Mouse (Mus musculus) intestine, embryonic 14.5 days (tissue): ENCODE measurements around the gene Ccnl1. TPM values are rescaled to one million over a fixed set of nuclear protein-coding genes. Genes with fewer than 3 reads are reported as not detected.
A peak's percentile ranks its signal among the peaks of the same experiment; 100 is the strongest.

Experiments used
- ATAC-seq: fragments of 200-750 bp; cut with Nextera tagmentation; replicated peaks from 2 replicates; pipeline ENCODE4 v1.8.0; 2017; ENCODE audit warnings: low read depth, moderate number of reproducible peaks, moderate TSS enrichment, moderate library complexity; ENCODE audit not compliant: low FRiP score, low TSS enrichment
- DNase-seq: peaks from one replicate; pipeline ENCODE4 v3.0.0-alpha.2; 2018; ENCODE audit warnings: low spot score
- H3K27ac ChIP-seq: fragments of 300-500 bp; sonication (generic); 2 replicates; pipeline ENCODE4 v1.5.1; 2014; ENCODE audit warnings: low read depth, mild to moderate bottlenecking, control low read depth
- H3K27me3 ChIP-seq: fragments of 300-500 bp; sonication (generic); replicated peaks from 2 replicates; pipeline ENCODE4 v1.6.1; 2014; ENCODE audit warnings: low read length, control low read depth; ENCODE audit not compliant: control insufficient read depth, insufficient read depth
- H3K36me3 ChIP-seq: fragments of 300-500 bp; sonication (generic); 2 replicates; pipeline ENCODE4 v1.6.1; 2014; ENCODE audit warnings: low read length, control low read depth; ENCODE audit not compliant: control insufficient read depth, insufficient read depth
- H3K4me1 ChIP-seq: fragments of 300-500 bp; sonication (generic); replicated peaks from 2 replicates; pipeline ENCODE4 v1.6.1; 2014; ENCODE audit warnings: low read length, control low read depth, mixed read lengths; ENCODE audit not compliant: control insufficient read depth, insufficient read depth
- H3K4me2 ChIP-seq: fragments of 300-500 bp; sonication (generic); 2 replicates; pipeline ENCODE4 v1.6.1; 2014; ENCODE audit warnings: low read length
- H3K4me3 ChIP-seq: fragments of 300-500 bp; sonication (generic); 2 replicates; pipeline ENCODE4 v1.5.1; 2014; ENCODE audit warnings: low read depth, low read length, control low read depth, mixed read lengths
- H3K9ac ChIP-seq: fragments of 300-500 bp; sonication (generic); 2 replicates; pipeline ENCODE4 v1.6.1; 2014; ENCODE audit warnings: mild to moderate bottlenecking, low read length
- H3K9me3 ChIP-seq: fragments of 300-500 bp; sonication (generic); 2 replicates; pipeline ENCODE4 v1.6.1; 2016; ENCODE audit warnings: low read length, control low read depth; ENCODE audit not compliant: control insufficient read depth
- WGBS: fragments of 180-500 bp; shearing (Covaris S2); extraction: QIAGEN DNeasy Blood & Tissue Kit; methylation state at CpG from one replicate; pipeline ENCODE4 v1.1.7; 2014; 5-methylcytosine and 5-hydroxymethylcytosine counted together
- polyA plus RNA-seq: library from polyadenylated mRNA; unstranded; fragments of >200 nt; fragmentation: Nextera tagmentation; extraction: Ambion mirVana; gene quantifications from 2 replicates; pipeline ENCODE4 v1.2.1, GENCODE M21; 2014

The Ccnl1 gene
- polyA plus RNA-seq, 1 experiment from 2014 or later, result 123 TPM

DNA sequence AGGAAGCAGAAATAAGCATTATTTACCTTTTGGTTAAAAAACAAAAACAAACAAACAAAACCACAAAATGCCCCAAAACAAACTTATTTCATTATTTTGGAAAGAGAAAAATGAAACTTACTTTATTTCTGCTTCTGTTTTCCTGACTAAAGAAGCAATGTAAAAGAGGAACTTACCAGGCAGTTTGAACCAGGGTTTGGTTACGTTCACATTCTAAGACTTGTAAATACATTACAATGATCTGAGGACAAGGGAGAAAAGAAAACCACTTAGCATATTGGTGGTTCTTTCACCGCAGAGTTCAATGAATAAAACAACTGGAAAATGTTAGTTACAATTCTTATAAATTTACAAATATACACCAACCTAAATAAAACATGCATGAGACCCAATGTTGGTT is 7.7 kb downstream of the Ccnl1 start:
- WGBS, result 98% methylated on average over 2 of the region's 2 CpGs
- Histone ChIP-seq H3K9me3 (no peaks in the 10 kb centered on the region), H3K27me3 (no peaks in the 10 kb centered on the region), H3K4me3 (no peak overlapping the region), H3K4me1 (peaks cover 15% of the 10 kb centered on the region), H3K27ac (no peak overlapping the region), H3K4me2 (no peak overlapping the region), H3K9ac (no peak overlapping the region), H3K36me3 (peaks cover 88% of the 10 kb centered on the region)
- ATAC-seq (no peak), DNase-seq (no peak)

DNA sequence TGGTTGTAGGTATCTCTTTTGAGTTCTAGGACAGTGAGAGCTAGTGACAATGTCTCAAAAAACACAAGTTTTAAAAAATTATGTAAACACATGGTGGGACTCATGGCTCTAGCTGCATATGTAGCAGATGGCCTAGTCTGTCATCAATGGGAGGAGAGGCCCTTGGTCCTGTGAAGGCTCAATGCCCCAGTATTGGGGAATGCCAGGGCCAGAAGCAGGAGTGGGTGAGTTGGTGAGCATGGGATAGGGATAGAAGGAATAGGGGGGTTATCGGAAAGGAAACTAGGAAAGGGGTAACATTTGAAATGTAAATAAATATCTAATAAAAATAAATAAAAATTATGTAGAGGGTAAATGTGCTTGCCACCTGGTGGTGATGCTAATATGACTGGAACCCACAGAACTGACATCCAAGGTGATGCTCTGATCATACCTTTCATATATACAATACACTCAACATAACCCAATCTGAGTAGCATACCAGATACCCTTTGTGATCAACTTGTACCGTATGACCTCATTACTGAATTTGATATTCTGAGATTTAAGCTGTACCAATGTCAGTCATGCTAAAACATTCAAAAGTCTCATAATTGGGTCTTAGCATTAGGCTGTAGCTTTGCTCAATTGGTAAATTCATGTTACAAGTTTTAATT is 12.6 kb downstream of the Ccnl1 start:
- DNase-seq (no peak), ATAC-seq (peak; percentile 17; the same call in 1 of the 2 replicates)
- Histone ChIP-seq H3K4me3 (no peak overlapping the region), H3K4me2 (no peak overlapping the region), H3K9me3 (no peaks in the 10 kb centered on the region), H3K36me3 (peaks cover 58% of the 10 kb centered on the region), H3K9ac (no peak overlapping the region), H3K27me3 (no peaks in the 10 kb centered on the region), H3K27ac (no peak overlapping the region), H3K4me1 (no peaks in the 10 kb centered on the region)
- 92% methylated on average over 2 of the region's 2 CpGs for WGBS

DNA sequence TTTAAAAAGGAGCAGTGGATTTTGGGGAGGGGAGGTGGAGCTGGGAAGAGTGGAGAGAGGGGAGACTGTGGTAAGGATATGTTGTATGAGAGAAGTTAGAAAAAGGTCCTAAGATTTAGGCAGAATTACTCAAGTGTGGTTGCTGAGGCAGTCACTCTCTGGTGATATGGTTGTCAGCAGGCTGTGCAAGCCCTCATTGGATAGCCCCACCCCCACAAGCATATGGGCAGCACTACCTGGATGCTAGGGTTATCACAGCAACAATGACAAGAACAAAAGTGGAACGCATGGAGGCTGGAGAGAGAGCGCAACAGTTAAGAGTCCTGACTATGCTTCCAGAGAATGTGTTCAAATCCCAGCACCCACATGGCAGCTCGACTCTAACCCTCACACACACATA is 13.3 kb downstream of the Ccnl1 start:
- Histone ChIP-seq H3K4me3 (no peak overlapping the region), H3K4me1 (no peaks in the 10 kb centered on the region), H3K27ac (no peak overlapping the region), H3K36me3 (peaks cover 51% of the 10 kb centered on the region), H3K9me3 (no peaks in the 10 kb centered on the region), H3K27me3 (no peaks in the 10 kb centered on the region), H3K9ac (no peak overlapping the region), H3K4me2 (no peak overlapping the region)
- ATAC-seq (peak; percentile 51), DNase-seq (no peak)
- 94% methylated on average over 3 of the region's 3 CpGs for WGBS

DNA sequence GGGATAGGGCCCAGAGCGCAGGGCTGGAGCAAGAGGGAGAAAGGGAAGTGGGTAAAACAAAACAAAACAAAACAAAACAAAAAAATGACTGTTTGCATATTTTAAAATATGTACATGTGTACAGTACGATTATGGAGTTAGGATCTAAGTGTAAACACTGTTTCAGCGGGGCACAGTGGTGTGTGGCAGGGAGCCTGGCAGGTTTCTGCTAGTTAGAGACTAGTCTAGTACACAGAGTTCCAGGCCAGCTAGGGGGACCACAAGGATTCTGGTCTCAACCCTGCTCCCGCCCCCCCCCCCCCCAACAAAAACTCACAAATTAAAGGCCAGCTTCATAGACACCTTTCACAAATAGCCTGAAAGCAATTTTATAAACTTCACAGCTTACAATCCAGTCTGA is 14.6 kb downstream of the Ccnl1 start:
- H3K4me3 ChIP-seq, result no peak overlapping the region
- no peak overlapping the region for H3K4me2 ChIP-seq
- WGBS, result 77% methylated on average over 4 of the region's 4 CpGs
- H3K9ac ChIP-seq, result no peak overlapping the region
- peaks cover 40% of the 10 kb centered on the region for H3K36me3 ChIP-seq
- no peaks in the 10 kb centered on the region for H3K27me3 ChIP-seq
- no peak for ATAC-seq
- H3K9me3 ChIP-seq, result no peaks in the 10 kb centered on the region
- H3K4me1 ChIP-seq, result no peaks in the 10 kb centered on the region
- H3K27ac ChIP-seq, result no peak overlapping the region
- DNase-seq, result no peak

DNA sequence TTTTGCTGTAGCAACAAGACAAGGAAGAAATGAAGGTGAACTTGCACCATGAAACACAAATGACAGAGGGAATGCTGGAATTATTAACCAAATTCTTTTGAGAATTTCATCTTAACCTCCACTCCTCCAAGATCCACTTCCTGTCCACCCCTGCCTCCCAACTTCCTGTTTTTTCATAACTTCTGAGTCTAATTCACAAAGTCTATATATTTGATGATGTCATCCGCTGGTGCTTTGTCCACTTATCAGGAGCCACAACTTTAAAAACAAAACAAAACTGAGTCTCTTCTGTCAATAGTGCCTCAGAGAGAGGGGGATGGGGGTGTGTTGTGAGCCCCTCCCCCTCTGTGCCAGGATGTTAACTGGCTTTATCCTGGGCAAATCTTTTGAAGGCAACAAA is 17.0 kb downstream of the Ccnl1 start:
- no peaks in the 10 kb centered on the region for H3K9me3 ChIP-seq
- no peaks in the 10 kb centered on the region for H3K27me3 ChIP-seq
- H3K4me2 ChIP-seq, result no peak overlapping the region
- DNase-seq, result peak; percentile 36
- WGBS, result 81% methylated on average over 1 of the region's 1 CpGs
- ATAC-seq, result no peak
- peaks cover 17% of the 10 kb centered on the region for H3K36me3 ChIP-seq
- H3K4me1 ChIP-seq, result no peaks in the 10 kb centered on the region
- no peak overlapping the region for H3K9ac ChIP-seq
- H3K27ac ChIP-seq, result no peak overlapping the region
- no peak overlapping the region for H3K4me3 ChIP-seq

DNA sequence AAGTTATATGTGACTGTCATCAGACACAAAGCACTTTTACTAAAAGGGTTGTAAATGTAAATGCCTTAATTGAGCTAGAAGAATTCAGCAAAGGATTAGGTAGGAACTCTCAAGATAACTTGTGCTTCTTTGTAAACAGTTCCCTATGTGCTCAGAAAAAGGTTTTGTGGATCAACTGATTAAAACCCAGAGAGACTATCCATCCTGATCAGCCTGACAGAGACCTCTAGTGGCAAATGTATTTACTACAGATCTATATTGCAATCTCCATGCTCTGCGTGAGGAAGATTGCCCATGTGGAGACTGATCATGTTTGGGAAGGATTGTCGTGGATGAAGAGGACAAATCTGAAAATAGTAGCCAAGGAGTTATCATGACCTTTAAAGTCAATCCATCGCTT is 19.8 kb downstream of the Ccnl1 start:
- DNase-seq (no peak), ATAC-seq (no peak)
- no peak overlapping the region for H3K4me2 ChIP-seq
- WGBS, result 28% methylated on average over 3 of the region's 3 CpGs
- no peak overlapping the region for H3K27ac ChIP-seq
- H3K36me3 ChIP-seq, result no peaks in the 10 kb centered on the region
- no peaks in the 10 kb centered on the region for H3K4me1 ChIP-seq
- no peaks in the 10 kb centered on the region for H3K9me3 ChIP-seq
- no peak overlapping the region for H3K4me3 ChIP-seq
- no peaks in the 10 kb centered on the region for H3K27me3 ChIP-seq
- H3K9ac ChIP-seq, result no peak overlapping the region

DNA sequence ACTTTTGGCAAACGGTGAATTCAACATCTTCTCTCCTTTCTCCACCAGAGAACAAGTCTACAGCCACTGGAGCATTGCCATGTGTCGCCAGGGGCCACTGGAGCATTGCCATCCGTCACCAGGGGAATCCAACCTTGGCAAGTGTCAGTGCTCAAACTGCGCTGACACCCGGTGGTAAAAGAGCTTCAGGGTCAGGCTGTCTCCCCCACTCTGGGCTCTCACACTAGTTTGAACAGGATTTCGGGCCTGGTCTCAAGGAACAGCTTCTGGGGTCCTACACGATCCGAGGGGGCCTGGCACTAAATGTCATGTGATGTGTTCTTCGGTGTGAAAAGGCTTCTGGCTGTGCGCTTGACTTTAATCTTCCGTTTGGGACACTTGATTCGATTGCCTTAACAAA is 21.7 kb downstream of the Ccnl1 start:
- H3K9ac ChIP-seq, result no peak overlapping the region
- H3K27me3 ChIP-seq, result no peaks in the 10 kb centered on the region
- ATAC-seq (no peak), DNase-seq (no peak)
- H3K27ac ChIP-seq, result no peak overlapping the region
- WGBS, result 72% methylated on average over 12 of the region's 12 CpGs
- H3K4me2 ChIP-seq, result no peak overlapping the region
- H3K4me1 ChIP-seq, result no peaks in the 10 kb centered on the region
- no peak overlapping the region for H3K4me3 ChIP-seq
- no peaks in the 10 kb centered on the region for H3K9me3 ChIP-seq
- no peaks in the 10 kb centered on the region for H3K36me3 ChIP-seq

DNA sequence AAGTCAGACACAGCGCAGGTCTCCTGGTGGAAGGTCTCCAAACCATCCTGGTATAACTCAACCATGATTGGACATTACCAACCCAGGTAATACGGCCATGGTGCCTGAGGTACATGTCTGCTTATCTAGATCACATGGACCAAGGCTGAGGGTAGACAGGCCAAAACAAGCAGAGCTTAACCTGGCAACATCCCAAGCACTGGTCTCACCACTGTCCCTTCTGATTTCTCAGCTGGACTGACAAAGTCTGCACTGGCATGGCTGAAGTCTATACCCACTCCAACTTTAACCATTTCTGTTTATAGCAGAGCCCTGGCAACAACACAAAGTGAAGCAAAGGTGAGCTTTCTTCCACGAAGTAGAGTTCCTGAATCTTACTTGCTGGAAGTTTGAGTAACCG is 22.9 kb downstream of the Ccnl1 start:
- Histone ChIP-seq H3K27me3 (no peaks in the 10 kb centered on the region), H3K4me1 (no peaks in the 10 kb centered on the region), H3K4me3 (no peak overlapping the region), H3K9ac (no peak overlapping the region), H3K9me3 (no peaks in the 10 kb centered on the region), H3K36me3 (no peaks in the 10 kb centered on the region), H3K27ac (no peak overlapping the region), H3K4me2 (no peak overlapping the region)
- ATAC-seq (no peak), DNase-seq (peak; percentile 31)
- 79% methylated on average over 4 of the region's 4 CpGs for WGBS

DNA sequence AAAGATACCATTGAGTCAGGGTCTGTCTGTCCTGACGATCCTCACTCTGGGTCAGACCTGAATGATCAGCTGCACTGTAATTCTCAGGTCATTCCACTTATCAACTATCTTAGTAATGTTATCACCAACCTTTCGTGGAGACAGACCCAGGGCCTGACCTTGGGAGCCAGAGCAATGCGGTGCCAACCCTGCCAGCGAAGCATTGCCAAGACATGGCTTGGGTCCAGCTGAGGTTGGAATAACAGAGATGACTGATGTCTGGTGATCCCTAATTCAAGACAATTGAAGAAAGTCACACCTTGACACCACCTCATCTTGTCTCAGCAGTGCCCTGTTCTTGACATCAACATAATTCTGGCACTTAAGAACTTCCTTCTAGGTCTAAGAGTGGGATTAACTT is 24.3 kb downstream of the Ccnl1 start:
- no peaks in the 10 kb centered on the region for H3K27me3 ChIP-seq
- H3K4me3 ChIP-seq, result no peak overlapping the region
- 80% methylated on average over 4 of the region's 4 CpGs for WGBS
- peaks cover 12% of the 10 kb centered on the region for H3K4me1 ChIP-seq
- no peak overlapping the region for H3K27ac ChIP-seq
- ATAC-seq (no peak), DNase-seq (peak; percentile 34)
- H3K9me3 ChIP-seq, result no peaks in the 10 kb centered on the region
- H3K36me3 ChIP-seq, result no peaks in the 10 kb centered on the region
- H3K9ac ChIP-seq, result no peak overlapping the region
- no peak overlapping the region for H3K4me2 ChIP-seq
